Mouse (Mus musculus) mature B cell (primary cell): ENCODE results near the gene Smpd2.

Experiments used
- in situ Hi-C: fragments of 300-500 bp; cut with MboI; formaldehyde crosslinking; loops from 2 replicates; pipeline ENCODE4 v1.14.3; 2019

The Smpd2 gene

GRCm38 (mm10) chr10:41451656-41452055 is 38.5 kb downstream of the Smpd2 start:
- in situ Hi-C loops = no loop called here

DNA sequence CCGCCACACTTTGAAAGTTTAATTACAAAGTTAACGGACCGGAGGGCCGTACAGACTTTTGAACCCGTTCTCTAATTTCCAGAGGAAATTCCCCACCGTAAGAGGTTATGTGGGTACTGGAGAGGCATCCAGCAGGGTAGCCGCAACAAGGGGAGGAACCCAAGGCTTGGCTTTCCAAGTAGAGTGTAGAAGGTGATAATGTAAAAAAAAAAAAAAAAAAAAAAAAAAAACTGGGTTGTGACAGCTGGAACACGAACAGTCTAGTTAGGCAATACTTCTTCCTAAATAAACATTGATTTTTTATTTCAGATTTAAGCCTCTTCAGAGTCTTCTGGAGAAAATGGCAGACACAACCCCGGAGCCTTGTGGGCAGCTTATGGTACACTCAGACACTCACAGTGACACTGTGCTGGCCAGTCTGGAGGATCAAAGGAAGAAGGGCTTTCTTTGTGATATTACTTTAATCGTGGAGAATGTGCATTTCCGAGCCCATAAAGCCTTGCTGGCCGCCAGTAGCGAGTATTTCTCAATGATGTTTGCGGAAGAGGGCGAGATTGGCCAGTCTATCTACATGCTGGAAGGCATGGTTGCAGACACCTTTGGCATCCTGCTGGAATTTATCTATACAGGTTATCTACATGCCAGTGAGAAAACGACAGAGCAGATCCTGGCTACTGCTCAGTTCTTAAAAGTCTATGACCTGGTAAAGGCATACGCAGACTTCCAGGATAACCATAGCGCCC is 39.2 kb downstream of the Smpd2 start:
- in situ Hi-C loops = no loop called here

- in situ Hi-C loops = no loop called here
Measured at GRCm38 (mm10) chr10:41450137-41450670, 40.0 kb downstream of the Smpd2 start, which contains the start of gene Zbtb24. Gene Zbtb24 (plus strand): TSS chr10:41450383.

GRCm38 (mm10) chr10:41449684-41450083 is 40.5 kb downstream of the Smpd2 start:
- in situ Hi-C loops = no loop called here

- in situ Hi-C loops = no loop called here
Measured at GRCm38 (mm10) chr10:41448216-41448615, 42.0 kb downstream of the Smpd2 start.
